Mouse (Mus musculus) CD4-positive helper T cell, adult 2 months (primary cell): Measurements from ENCODE around the gene Tcf7l2.

Experiments
- DNase-seq: peaks from one replicate; pipeline ENCODE4 v3.0.0-alpha.2; 2012; ENCODE audit warnings: low read depth, missing footprints, low spot score

Tcf7l2 gene

DNA sequence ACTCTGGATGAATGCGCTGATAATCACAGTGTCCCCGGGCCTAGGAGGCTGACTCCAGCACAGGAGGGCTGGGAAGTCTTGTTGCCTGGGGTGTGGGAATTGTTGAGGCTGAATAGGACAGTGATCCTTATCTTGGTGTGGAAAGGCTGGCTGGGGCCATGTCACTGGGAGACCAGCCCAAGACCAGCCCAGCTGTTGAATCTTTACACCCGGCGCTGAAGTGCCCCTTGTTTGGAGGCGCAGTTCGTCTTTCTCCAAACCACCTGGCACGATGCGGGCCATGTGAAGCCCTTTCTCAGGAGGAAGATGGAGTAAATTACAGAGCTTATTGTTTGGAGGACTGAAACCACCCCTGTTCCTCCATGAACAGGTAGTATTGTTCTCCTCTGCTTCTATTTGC, 15.1 kb downstream of the Tcf7l2 start:
- DNase-seq, result no peak

DNA sequence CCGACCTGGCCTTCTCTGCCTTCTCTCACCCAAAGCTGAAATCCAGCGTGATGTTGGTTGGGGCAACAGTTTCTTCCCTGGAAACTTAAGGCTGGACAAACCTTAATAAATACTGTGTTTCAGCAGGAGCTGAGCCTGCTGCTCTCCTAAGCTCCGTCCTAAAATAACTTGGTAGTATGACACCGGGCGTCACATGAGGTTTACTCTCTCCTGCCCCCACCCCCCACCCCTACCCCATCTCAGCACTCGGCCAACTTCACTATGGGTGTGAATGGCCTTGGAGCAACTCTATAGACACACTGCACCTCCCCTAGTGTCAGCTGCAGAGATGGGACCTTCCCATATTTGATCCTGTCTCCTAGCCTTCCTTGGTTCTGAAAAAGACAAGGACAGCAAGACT, 15.8 kb downstream of the Tcf7l2 start:
- DNase-seq, result no peak

DNA sequence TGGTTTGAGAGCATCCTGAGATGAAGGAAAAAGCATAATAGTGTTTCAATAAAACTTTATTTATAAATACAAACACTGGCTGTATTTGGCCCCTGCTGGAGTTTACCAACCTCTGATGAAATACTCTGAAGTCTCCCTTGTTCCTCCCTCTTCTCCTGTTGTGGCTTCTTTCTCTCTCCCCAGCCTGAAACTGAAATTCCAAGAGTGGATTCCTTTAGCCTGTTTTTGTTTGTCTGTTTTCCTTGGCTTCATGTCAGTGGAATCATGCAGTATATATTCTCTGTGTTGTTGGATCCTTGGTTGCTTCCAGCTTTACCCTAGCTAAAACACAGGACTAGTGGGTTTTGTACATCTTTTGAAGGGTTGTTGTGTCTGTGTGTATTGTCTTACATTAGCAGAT, 16.5 kb downstream of the Tcf7l2 start:
- no peak for DNase-seq

DNA sequence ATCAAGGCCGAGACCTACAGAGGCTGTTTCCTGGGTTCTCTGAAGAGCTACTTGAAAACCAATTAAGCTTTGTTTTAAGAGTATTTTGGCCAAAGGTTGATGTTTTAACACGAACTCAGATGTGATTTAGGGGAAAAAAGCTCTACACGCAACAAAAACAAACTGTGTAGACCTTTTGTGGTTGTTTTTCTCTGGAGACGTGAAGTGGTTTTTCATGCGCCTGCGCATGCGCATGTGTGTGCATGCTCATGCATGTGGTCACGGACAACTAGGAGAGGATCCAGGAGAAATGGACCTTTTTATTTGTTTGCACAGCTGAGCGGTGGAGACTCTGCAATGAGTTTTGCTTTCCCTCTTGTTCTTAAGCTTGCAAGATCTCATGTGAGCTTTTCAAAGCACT, 17.4 kb downstream of the Tcf7l2 start:
- no peak for DNase-seq

DNA sequence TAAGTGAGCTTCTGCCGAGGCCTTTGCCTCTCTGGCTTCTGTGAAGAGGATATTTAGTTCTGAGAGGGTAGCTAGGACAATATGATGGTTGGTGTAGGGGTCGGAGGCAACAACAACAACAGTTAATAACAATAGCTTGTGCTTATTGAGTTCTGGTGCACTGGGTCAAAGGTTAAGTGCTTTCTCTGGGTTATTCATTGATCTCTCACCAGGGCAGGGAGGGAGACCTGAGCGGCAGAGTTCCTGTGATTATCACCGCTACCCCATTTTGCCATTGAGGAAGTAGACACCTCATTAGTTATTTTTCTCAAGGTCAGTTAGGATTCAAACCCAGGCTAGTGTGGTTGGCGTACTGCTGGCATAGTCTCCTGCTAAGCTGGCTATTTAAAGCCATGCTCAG, 19.5 kb downstream of the Tcf7l2 start:
- DNase-seq, result no peak

DNA sequence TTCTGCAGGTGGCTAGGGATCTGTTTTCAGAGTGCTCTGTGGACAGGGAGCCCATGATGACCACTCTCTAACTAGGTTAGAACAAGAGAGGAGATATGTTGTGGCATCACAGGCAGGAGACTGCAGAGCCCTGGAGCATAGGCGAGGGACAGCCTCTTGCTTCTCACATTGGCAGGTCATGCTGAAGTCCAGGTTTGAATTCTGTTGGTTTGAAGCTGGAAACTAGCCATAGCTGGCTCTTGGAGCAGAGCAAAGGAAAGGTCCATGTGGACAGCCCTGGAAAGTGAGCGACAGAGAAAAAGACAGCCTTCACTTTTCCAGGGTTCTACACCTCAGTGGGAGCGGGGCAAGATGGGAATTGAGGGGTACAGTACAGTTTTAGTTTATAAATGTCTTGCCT, 20.6 kb downstream of the Tcf7l2 start:
- DNase-seq, result no peak

DNA sequence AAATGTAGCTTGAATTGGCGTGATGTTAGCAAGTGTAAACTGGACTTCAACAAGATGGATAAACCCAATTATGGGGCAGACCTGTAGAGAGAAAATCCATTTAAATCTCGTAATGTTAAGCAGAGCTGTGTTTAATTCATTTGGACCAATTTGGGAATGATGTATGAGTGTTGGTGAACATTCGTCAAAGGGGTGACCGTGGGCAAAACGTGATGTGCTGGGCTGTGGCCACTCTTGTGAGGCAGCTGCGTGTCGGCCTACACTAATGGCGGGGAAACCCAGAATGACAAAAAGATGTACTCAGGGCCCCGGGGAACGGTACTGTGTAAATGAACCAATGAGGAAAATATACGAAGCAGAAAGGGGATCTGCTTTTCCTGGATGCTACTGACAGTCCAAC, 24.2 kb downstream of the Tcf7l2 start:
- no peak for DNase-seq

DNA sequence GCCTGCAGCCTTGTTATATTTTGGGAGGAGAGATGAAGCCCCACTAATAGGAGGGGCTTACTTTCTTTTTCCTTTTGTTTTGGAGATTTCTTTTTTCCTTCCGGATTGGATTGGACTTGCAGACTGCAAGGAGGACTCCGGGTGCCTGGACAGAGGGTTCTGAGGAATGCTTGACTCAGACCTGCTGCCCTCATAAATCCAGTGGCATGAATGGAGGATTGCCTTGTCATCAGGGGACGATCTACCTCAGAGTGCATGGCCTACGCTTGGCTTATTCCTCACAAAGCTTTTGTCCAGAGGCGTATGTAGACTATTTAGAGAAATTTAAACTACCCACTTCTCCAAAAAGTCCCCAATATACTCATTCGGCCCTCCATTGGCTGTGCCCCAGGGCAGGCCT, 25.5 kb downstream of the Tcf7l2 start:
- DNase-seq, result no peak

DNA sequence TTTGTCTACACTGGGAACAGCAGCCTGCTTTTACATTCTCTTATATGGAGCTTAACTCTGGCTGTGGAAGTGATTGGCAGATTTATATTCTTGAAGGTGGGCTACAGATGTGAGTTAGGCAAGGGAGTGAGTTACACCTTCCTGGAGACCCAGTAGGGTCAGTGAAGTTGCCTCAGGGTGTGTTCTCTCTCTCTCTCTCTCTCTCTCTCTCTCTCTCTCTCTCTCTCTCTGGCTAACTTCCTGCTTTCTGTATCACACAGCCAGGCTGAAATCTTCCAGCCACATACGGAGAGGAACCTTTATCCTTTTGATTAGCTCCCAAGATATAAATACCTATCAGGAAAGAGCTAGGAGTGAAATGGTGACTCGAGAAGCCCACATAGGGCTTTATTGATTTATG, 26.0 kb downstream of the Tcf7l2 start:
- no peak for DNase-seq

DNA sequence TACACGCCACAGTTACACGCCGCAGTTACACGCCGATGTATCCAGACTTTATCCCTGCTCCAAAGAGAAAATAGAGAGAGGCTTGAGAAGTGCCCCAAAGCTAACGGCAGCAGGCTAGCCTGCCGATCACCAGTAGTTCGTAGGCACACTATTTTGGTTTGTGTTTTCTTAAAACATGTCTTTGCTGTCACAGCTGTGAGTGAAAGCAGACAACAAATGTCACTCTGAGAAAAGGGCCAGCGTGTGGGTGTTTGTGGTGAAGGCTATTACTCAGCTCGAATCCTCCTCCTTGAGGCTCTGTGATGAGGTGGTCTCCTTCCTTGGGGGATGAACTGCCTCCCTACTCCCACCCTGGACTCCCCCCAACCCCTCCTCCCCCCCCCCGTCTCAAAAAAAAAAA, 26.6 kb downstream of the Tcf7l2 start:
- no peak for DNase-seq

DNA sequence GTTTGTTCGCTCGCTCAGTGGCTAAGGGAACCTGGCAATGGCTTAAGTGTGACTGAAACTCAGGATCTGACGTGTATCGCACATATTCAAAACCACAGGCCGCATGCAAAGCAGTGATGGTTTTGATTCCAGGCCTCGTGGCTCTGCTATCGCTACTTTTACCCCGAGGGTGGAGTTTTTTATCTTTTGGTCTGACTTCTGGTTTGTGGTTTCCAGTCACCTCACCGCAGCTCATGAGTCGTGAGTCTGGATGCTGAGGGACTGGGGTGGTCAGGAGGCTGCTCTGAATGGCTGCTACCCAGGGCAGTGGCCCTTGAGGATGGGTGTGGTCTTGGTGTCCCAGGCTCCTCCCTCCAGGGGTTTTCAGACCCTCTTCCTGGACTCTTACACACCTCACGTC, 27.3 kb downstream of the Tcf7l2 start:
- DNase-seq, result peak; percentile 72

DNA sequence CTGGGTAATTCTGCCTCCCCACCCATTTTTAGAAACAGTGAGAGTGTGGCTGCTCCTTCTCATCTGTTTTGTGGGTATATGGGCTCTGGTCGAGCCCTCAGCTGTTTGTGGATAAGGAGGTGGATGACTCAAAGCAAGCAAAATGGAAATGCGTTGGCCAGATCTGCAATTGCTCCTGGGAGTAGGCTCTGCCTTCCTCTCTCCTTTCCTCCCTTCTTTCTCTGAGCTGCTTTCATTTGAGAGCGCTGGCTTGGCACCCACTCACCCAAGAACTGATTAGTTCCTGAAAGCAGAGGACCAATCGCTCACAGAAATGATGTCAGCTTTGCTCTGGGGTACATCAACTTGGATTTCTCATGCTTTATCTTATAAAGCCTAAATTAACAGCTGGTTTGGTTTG, 32.7 kb downstream of the Tcf7l2 start:
- DNase-seq, result no peak

DNA sequence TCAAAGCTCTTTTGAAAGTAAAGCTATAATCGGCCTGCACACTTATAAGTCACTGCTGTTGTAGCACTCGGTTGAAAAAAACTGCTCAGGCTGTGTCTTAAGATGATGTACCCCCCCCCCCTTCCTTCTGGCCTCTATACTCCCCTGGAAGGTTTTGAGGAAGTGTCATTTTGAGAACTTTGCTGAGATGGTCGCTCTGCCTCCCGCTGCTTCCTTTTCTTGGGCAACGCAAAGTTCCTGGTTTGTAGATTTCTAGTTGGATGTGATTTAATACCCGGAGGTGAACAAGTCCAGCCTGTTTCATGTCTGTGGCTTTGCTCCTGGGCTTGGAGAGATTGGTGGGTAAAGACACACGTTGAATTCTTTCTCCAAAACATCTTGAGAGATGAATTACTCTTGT, 33.2 kb downstream of the Tcf7l2 start:
- no peak for DNase-seq

DNA sequence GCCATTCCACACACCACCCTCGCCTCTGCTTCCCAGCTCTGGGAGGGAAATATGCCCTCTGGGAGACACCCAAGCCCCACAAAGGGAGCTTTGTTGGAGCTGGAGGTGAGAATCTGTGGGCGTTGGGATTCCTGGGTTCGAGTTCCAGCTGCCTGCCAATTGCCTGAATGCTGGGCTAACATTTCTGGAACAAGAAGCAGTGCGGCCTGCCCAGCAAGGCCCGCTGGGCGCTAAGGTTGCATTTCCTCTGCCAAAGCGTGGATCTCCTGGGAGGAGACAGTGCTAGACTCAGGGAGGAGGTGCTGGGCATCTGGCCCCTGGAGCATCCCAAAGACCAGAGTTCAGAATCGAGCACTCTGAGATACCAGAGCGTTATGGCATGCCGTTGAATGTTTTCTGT, 38.3 kb downstream of the Tcf7l2 start:
- no peak for DNase-seq

DNA sequence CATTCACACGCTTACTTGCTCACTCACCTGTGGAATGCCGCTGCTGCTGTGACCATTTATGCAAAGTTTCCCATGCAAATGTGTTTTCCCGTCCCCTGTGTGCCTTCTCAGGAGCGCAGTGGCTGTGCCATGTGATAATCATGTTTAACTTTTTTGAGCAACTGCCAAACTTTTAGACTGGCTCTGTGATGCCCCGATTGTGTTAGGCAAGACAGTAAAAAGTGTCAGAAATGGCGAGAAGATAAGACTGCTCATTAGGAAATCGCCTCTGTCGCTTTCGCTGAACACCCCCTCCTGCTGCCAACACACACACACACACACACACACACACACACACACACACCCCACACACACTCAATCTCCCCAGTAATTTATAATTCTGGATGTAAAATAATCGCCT, 39.5 kb downstream of the Tcf7l2 start:
- no peak for DNase-seq

DNA sequence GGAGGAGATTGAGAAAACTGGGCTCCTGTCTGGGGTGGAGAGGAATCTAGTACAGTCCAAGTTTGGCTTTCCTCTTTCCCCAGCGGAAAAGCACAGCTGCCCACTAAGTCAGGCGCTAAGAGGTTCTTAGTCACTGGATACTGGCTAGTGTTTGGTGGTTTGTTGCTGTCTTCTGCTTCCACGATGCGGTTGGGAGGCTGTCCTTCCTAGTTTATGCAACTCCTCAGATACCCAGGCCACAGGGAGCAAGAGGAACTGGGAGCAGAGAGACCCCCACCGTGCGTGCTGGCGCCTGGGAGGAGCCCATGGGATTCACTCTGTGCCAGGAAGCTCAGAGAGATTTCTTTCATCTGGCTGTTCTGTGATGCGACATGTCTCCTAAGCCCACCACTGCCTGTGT, 40.1 kb downstream of the Tcf7l2 start:
- DNase-seq, result no peak

DNA sequence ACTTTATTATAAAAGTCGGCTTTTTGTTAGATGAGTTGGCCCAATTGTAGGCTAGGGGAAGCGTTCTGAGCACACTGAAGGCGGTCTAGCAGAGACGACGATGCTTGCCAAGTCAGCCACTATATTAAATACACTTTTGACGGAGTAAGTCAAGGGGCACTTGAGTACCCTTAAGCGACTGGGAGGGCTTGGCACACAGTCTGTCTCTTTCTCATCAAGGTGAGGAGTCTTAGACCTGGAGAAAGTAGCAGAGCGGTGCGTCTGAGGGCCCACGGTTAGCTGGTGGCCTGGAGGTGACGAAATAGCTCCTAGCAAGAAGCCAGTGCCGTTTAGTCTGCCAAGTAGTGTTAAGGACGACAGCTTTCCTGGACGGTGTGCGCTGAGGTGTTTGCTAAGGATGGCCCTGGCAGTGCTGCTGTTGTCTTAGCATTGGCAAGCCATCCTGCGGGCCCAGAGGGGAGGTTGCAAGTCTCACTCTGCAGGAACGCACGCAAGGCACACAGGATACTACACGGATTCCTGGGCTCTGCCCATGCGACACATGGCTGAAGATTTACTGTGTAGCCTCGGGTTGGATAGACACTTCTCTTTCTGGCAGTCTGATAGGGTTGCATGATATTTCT, 43.3 kb downstream of the Tcf7l2 start:
- DNase-seq, result no peak

DNA sequence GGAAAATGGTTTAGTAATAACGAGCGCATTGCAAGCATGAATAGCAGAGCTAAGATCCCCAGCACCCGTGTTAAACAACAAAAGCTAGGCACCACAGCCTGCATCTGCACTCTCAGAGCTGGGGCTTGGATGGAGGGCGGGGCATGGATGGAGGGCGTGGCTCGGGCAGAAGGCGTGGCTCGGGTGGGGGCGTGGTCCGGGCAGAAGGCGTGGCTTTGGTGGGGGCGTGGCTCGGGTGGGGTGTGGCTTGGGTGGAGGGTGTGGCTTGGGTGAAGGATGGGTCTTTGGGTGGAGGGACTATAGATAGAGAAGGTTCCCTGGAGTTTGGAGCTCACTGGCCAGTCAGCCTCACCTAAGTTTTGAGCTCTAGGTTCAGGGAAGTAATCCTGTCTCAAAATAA, 45.8 kb downstream of the Tcf7l2 start:
- no peak for DNase-seq

DNA sequence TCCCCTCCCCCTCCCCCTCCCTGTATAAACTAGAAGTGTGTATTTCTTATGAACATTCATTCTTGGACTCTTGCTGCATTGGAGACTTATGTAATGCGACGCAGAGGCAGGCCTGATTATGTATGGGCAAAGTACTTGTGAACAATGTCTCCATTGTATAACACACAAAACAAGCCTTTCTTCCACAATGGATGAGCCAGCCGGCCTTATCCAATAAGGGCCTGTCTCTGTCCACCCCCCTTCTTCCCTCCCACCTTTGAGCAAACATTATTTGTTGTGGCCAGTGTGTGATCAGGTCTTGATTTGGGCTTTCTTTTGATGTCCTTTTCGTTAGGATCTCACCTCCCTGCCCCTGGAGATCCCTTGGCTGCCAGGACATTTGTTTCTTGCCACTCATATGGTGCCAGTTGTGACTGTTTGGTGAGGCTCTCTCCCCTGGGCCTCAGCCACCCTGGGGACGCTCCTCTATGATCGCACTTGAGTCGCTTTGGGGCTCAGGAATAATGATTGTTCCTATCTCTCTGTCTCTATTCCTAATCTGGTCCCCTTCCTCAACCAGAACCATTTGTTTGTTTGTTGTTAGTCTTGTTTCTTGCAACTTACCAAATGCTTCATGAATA, 46.8 kb downstream of the Tcf7l2 start:
- no peak for DNase-seq

DNA sequence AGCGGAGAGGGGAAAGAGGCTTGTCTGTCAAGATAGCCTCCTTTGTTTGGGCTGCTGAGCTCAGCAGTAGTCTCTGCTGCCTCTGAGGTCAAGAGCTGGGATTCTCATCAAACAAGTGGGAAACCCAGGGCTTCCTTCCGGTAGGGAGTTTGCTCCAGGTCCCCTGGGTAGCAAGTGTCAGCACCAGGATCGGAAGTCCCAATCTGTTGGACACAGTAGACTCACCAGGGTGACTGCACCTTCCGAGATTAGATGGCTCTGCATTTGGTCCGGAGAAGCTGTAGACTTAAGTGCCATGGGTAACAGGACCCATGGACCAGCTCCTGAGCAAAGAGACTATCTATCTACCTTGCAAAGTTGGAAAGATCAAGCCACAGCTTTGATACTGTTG, 47.3 kb downstream of the Tcf7l2 start:
- no peak for DNase-seq

DNA sequence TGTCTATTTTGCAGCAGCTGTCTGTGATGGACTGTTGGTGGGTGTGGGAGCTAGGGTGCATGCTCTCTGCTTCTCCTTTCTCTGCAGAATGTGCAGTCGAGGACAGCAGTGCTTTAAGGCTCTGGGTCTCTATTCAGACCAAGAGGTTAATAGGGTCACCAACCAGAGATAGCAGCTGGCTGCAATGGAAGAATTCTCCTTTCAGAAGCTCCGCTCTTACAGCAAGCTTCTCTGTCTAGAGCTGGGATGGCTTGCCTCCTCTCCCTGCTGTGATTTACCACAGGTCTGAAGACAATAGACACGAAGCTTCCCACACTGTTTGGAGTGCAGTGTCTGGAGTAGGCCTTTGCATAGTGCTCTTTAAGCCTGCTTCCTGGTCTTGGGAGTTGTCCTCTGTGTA, 48.2 kb downstream of the Tcf7l2 start:
- DNase-seq, result no peak

DNA sequence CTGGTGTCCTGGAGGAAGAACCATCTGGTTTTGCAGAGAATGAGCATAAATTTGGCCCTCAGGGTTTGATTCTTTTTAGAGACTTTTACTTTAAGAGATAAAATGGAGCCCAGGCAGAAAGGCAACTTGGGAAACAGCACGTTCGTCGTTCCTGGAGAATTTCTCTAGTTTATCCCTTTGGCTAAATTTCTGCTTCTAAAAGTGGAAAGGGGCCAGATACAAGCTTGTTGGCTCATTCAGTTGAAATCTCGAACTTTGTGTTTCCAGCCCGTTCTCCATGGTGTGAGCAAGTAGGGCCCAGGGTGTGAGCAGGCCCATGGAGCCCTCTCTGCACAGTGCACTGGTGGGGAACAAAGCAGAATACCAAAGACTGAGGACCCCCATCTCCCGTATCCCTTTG, 49.7 kb downstream of the Tcf7l2 start:
- DNase-seq, result no peak

DNA sequence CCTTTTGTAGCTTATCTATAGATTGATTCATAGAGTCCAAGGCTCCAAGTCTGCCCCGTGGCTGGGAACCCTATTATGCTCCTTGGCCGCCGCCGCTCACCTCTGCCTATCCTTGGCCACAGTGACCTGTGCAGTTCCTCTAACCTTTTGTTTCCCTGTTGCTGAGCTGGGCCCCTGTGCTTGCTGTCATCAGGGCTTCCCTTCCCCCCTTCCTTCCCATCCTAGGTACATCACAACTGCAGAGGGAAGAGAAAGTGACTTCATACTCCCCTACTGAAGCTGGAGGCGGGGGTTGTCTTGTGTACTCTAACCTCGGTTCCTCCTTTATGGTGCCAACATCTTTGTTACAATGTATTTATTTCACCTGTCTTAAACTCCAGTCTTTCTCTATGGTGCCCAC, 50.3 kb downstream of the Tcf7l2 start:
- no peak for DNase-seq

DNA sequence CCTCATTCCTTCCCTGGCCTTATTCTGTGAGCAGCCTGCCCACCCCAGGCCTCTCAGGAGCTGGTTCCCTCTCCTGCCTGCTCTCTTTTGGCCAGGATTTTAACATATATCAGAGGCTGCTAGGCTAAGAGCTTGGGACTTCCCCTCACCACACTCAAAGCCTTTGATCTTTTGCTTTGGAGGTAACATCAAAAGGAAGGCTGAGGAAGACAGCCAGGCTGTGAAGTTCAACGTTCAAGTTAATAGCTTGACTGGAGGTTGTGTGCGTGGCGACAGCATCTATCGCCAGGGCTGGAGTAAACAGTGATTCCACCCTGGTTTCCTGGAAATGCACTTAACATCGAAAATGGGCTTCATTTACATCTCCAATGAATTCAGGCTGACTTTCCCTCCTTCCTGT, 51.0 kb downstream of the Tcf7l2 start:
- peak; percentile 83 for DNase-seq
